Mouse (Mus musculus) embryonic facial prominence, embryonic 14.5 days (tissue): ENCODE results near the gene Vps8. TPM values are rescaled to one million over a fixed set of nuclear protein-coding genes. Genes with fewer than 3 reads are reported as not detected.

Experiments
- ATAC-seq: fragments of 200-750 bp; cut with Nextera tagmentation; 2 replicates; pipeline ENCODE4 v1.8.0; 2017; ENCODE audit warnings: low read depth, moderate number of reproducible peaks, moderate TSS enrichment
- DNase-seq: peaks from one replicate; pipeline ENCODE4 v3.0.0-alpha.2; 2015; ENCODE audit warnings: low spot score
- H3K27ac ChIP-seq: fragments of 300-500 bp; sonication (generic); replicated peaks from 2 replicates; pipeline ENCODE4 v1.5.1; 2014; ENCODE audit warnings: low read depth, mild to moderate bottlenecking, low read length, moderate library complexity
- H3K27me3 ChIP-seq: fragments of 300-500 bp; sonication (generic); replicated peaks from 2 replicates; pipeline ENCODE4 v1.6.1; 2014; ENCODE audit warnings: low read length; ENCODE audit not compliant: control insufficient read depth, insufficient read depth
- H3K36me3 ChIP-seq: fragments of 300-500 bp; sonication (generic); 2 replicates; pipeline ENCODE4 v1.6.1; 2014; ENCODE audit warnings: low read length, mixed read lengths; ENCODE audit not compliant: control insufficient read depth, insufficient read depth
- H3K4me1 ChIP-seq: fragments of 300-500 bp; sonication (generic); 2 replicates; pipeline ENCODE4 v1.6.1; 2014; ENCODE audit warnings: antibody characterized with exemption, low read length; ENCODE audit not compliant: control insufficient read depth, insufficient read depth
- H3K4me2 ChIP-seq: fragments of 300-500 bp; sonication (generic); 2 replicates; pipeline ENCODE4 v1.6.1; 2014; ENCODE audit warnings: low read depth, mild to moderate bottlenecking, low read length, moderate library complexity, mixed read lengths
- H3K4me3 ChIP-seq: fragments of 300-500 bp; sonication (generic); 2 replicates; pipeline ENCODE4 v1.5.1; 2014; ENCODE audit warnings: low read depth, mild to moderate bottlenecking, low read length
- H3K9ac ChIP-seq: fragments of 300-500 bp; sonication (generic); 2 replicates; pipeline ENCODE4 v1.6.1; 2014; ENCODE audit warnings: low read depth, mild to moderate bottlenecking, low read length, moderate library complexity, mixed read lengths
- H3K9me3 ChIP-seq: fragments of 300-500 bp; sonication (generic); 2 replicates; pipeline ENCODE4 v1.6.1; 2016; ENCODE audit warnings: low read length; ENCODE audit not compliant: control insufficient read depth
- WGBS: fragments of 180-500 bp; shearing (Covaris S2); extraction: QIAGEN DNeasy Blood & Tissue Kit; methylation state at CpG from one replicate; pipeline ENCODE4 v1.1.7; 2014; 5-methylcytosine and 5-hydroxymethylcytosine counted together
- polyA plus RNA-seq: library from polyadenylated mRNA; unstranded; fragments of >200 nt; fragmentation: Nextera tagmentation; extraction: Ambion mirVana; gene quantifications from 2 replicates; pipeline ENCODE4 v1.2.1, GENCODE M21; 2014

The Vps8 gene
- polyA plus RNA-seq, 1 experiment from 2014 or later, result 18.0 TPM

DNA sequence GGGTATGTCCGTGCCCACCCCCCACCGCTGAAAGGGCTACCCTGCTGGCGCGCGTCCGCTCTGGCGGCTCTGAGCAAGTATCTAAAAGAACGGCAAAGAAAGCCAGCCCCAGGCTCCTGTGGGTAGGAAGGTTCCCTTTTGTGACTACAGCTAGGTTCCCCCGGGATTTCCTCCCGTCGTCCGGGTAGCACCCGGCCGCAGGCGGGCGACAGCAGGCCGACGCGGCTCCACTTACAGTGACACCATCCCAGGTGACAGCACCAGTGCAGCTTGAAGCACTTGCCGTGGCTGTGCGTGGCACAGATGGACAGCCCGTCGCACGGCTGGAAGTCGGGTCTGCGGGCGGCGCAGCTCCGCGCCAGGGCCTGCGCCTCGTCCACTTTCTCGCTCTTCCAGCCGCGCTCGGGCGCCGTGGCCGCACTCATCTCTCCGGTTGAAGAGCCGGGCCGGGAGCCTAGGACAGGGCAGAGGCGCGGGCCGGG lies 271.1 kb downstream of the Vps8 start:
- peak; percentile 79 for DNase-seq

More for the DNA sequence above, 271.1 kb downstream of the Vps8 start:
- WGBS, result 2% methylated on average over 20 of the region's 45 CpGs
- Histone ChIP-seq H3K9me3 (no peaks in the 10 kb centered on the region), H3K4me2 (peak overlapping the region; percentile 83), H3K4me3 (peak overlapping the region; percentile 86), H3K27ac (peak overlapping the region; percentile 84), H3K9ac (peak overlapping the region; percentile 91), H3K27me3 (no peaks in the 10 kb centered on the region), H3K4me1 (peaks cover 19% of the 10 kb centered on the region), H3K36me3 (no peaks in the 10 kb centered on the region)
- peak; percentile 73 for ATAC-seq

Other genes with a start within 250 kb of the Vps8 start
- gene Ephb3, start 218.4 kb upstream of the Vps8 start, polyA plus RNA-seq, result 28.4 and 31.8 TPM in 2 replicates